Mouse (Mus musculus) cerebellum, postnatal 10 days (tissue): ENCODE results near the gene Fstl3.
"Not testable (repeated sequence)": the region's sequence is repeated elsewhere in the genome, so short reads cannot be mapped to it uniquely, and the experiment has no call there.

ENCODE experiments used
- DNase-seq, 2 experiments: peaks; one replicate each; pipeline ENCODE4 v3.0.0; 2021; ENCODE audit warnings: mixed read lengths in 2 of 2

The Fstl3 gene

GRCm38 (mm10) chr10:79777103-79777531 is at the start of gene Fstl3:
Gene Fstl3 (plus strand): TSS chr10:79777272.
- no peak for DNase-seq

GRCm38 (mm10) chr10:79728323-79729249 is 48.5 kb upstream of the Fstl3 start:
- no peak for DNase-seq

- DNase-seq: peak; percentile 70 to 73
Observed at GRCm38 (mm10) chr10:79729357-79729965, 47.6 kb upstream of the Fstl3 start.

GRCm38 (mm10) chr10:79732500-79732899 is 44.6 kb upstream of the Fstl3 start:
- peak; percentile 60 to 70 for DNase-seq

GRCm38 (mm10) chr10:79733847-79734246 is 43.2 kb upstream of the Fstl3 start:
- DNase-seq: no peak

- peak in 1 of 2 experiments; percentile 60 for DNase-seq
Observed at GRCm38 (mm10) chr10:79735361-79735760, 41.7 kb upstream of the Fstl3 start.

- DNase-seq: peak in 1 of 2 experiments; percentile 48
Observed at GRCm38 (mm10) chr10:79736706-79737105, 40.4 kb upstream of the Fstl3 start.

- peak in 1 of 2 experiments; percentile 64 for DNase-seq
Observed at GRCm38 (mm10) chr10:79738259-79738658, 38.8 kb upstream of the Fstl3 start.

- peak in 1 of 2 experiments; percentile 38 for DNase-seq
Observed at GRCm38 (mm10) chr10:79739234-79739633, 37.8 kb upstream of the Fstl3 start.

- DNase-seq: peak in 1 of 2 experiments; percentile 42
Observed at GRCm38 (mm10) chr10:79740863-79741262, 36.2 kb upstream of the Fstl3 start.

- peak; percentile 61 to 64 for DNase-seq
Observed at GRCm38 (mm10) chr10:79743161-79743560, 33.9 kb upstream of the Fstl3 start.

GRCm38 (mm10) chr10:79743650-79744365 is 33.3 kb upstream of the Fstl3 start:
- peak; percentile 80 to 83 for DNase-seq

- no peak for DNase-seq
Observed at GRCm38 (mm10) chr10:79745411-79745810, 31.7 kb upstream of the Fstl3 start.

- peak; percentile 97 to 98 for DNase-seq
Observed at GRCm38 (mm10) chr10:79745898-79746773, 30.9 kb upstream of the Fstl3 start, which contains the start of gene Polrmt. Gene Polrmt (minus strand): TSS chr10:79746581.

- peak in 1 of 2 experiments; percentile 22 for DNase-seq
Observed at GRCm38 (mm10) chr10:79746774-79747151, 30.3 kb upstream of the Fstl3 start.

- no peak for DNase-seq
Observed at GRCm38 (mm10) chr10:79748496-79748895, 28.6 kb upstream of the Fstl3 start.

- peak; percentile 76 to 81 for DNase-seq
Observed at GRCm38 (mm10) chr10:79754856-79755516, 22.1 kb upstream of the Fstl3 start, which contains the start of gene Fgf22. Gene Fgf22 (plus strand): TSS chr10:79755076.

- peak; percentile 40 to 42 for DNase-seq
Observed at GRCm38 (mm10) chr10:79755854-79756253, 21.2 kb upstream of the Fstl3 start.

GRCm38 (mm10) chr10:79756660-79757059 is 20.4 kb upstream of the Fstl3 start:
- peak in 1 of 2 experiments; percentile 17 for DNase-seq

- DNase-seq: not testable (repeated sequence)
Observed at GRCm38 (mm10) chr10:79759675-79760074, 17.4 kb upstream of the Fstl3 start.

- no peak for DNase-seq
Observed at GRCm38 (mm10) chr10:79760603-79761143, 16.4 kb upstream of the Fstl3 start.
